Mouse (Mus musculus): ENCODE measurements around the gene Celsr2. TPM values are rescaled to one million over a fixed set of nuclear protein-coding genes. Genes with fewer than 3 reads are reported as not detected.
A peak's percentile ranks its signal among the peaks of the same experiment; 100 is the strongest.

Celsr2 gene
- polyA plus RNA-seq, 1 experiment from 2014 or later, result 0.18 TPM

- Histone ChIP-seq H3K36me3 (replicated peaks; ENCODE audit: insufficient read depth, low read length) (no peaks in the 10 kb centered on the region), H3K4me1 (ENCODE audit: insufficient read depth) (peaks cover 3% of the 10 kb centered on the region; the same call in 1 of the 2 replicates), H3K4me3 (ENCODE audit: low read depth, low read length) (no peak overlapping the region), H3K4me2 (ENCODE audit: low read depth, low read length) (0 out of 2 replicates have a peak overlapping the region, but pooled peaks have one; percentile 13), H3K9ac (replicated peaks) (no peak overlapping the region), H3K27ac (ENCODE audit: low read depth) (no peak overlapping the region), H3K9me3 (ENCODE audit: low read length) (no peaks in the 10 kb centered on the region), H3K27me3 (ENCODE audit: insufficient read depth, low read length) (no peaks in the 10 kb centered on the region)
- TF ChIP-seq CTCF (IDR thresholded peaks at IDR 0.05; ENCODE audit: low read depth) (no peak), EP300 (IDR thresholded peaks at IDR 0.05; ENCODE audit: low read depth) (no peak)
- WGBS (ENCODE audit: insufficient replicate concordance), result 66% methylated on average over 15 of the region's 15 CpGs
- no peak for DNase-seq
- ATAC-seq, result no peak
These were observed 22.6 kb downstream of the Celsr2 start for GRCm38 (mm10) chr3:108392793-108393192.

DNA sequence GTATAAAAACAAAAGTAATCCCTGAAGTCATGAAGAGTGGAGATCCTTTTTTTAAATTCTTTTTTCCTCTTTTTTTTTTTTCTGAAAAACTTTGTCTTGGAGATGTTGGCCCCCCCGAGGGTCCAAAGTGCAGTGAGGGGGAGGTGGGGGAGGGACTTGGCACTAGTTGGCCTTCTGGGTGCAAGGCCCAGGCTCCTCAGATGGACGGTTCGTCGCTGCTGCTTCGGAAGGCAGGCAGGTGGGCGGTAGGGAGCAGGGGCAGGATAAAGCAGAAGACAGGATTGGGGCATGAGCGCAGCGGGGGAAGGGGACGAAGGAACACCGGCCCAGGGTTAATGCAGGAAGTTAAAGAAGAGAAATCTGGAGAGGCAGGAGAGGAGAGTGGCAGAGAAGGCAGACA is 23.1 kb downstream of the Celsr2 start:
- no peaks in the 10 kb centered on the region for H3K36me3 ChIP-seq (replicated peaks; ENCODE audit: insufficient read depth, low read length)
- 39% methylated on average over 10 of the region's 10 CpGs for WGBS (ENCODE audit: insufficient replicate concordance)

GRCm38 (mm10) chr3:108389111-108389545 is 26.2 kb downstream of the Celsr2 start:
- no peaks in the 10 kb centered on the region for H3K27me3 ChIP-seq (ENCODE audit: insufficient read depth, low read length)
- peak; percentile 93 for ATAC-seq
- H3K4me2 ChIP-seq (ENCODE audit: low read depth, low read length), result peak overlapping the region; percentile 50; the same call in 1 of the 2 replicates
- 1% methylated on average over 5 of the region's 5 CpGs for WGBS (ENCODE audit: insufficient replicate concordance)
- no peaks in the 10 kb centered on the region for H3K36me3 ChIP-seq (replicated peaks; ENCODE audit: insufficient read depth, low read length)
- peak; percentile 96 for DNase-seq
- TF ChIP-seq EP300 (IDR thresholded peaks at IDR 0.05; ENCODE audit: low read depth) (no peak), CTCF (IDR thresholded peaks at IDR 0.05; ENCODE audit: low read depth) (peak; percentile 99)
- H3K27ac ChIP-seq (ENCODE audit: low read depth), result no peak overlapping the region
- H3K9me3 ChIP-seq (ENCODE audit: low read length), result no peaks in the 10 kb centered on the region
- peaks cover 13% of the 10 kb centered on the region for H3K4me1 ChIP-seq (ENCODE audit: insufficient read depth)
- H3K4me3 ChIP-seq (ENCODE audit: low read depth, low read length), result no peak overlapping the region
- H3K9ac ChIP-seq (replicated peaks), result no peak overlapping the region

More for the DNA sequence above, 23.1 kb downstream of the Celsr2 start:
- peak overlapping the region; percentile 13; the same call in 1 of the 2 replicates for H3K4me2 ChIP-seq (ENCODE audit: low read depth, low read length)
- H3K27ac ChIP-seq (ENCODE audit: low read depth), result no peak overlapping the region
- no peak overlapping the region for H3K4me3 ChIP-seq (ENCODE audit: low read depth, low read length)
- H3K4me1 ChIP-seq (ENCODE audit: insufficient read depth), result peaks cover 3% of the 10 kb centered on the region; the same call in 1 of the 2 replicates
- ATAC-seq, result no peak
- no peaks in the 10 kb centered on the region for H3K27me3 ChIP-seq (ENCODE audit: insufficient read depth, low read length)
- no peak overlapping the region for H3K9ac ChIP-seq (replicated peaks)
- no peaks in the 10 kb centered on the region for H3K9me3 ChIP-seq (ENCODE audit: low read length)
- DNase-seq, result no peak
- no peak for TF ChIP-seq EP300 (IDR thresholded peaks at IDR 0.05; ENCODE audit: low read depth)
- TF ChIP-seq CTCF (IDR thresholded peaks at IDR 0.05; ENCODE audit: low read depth), result no peak

DNA sequence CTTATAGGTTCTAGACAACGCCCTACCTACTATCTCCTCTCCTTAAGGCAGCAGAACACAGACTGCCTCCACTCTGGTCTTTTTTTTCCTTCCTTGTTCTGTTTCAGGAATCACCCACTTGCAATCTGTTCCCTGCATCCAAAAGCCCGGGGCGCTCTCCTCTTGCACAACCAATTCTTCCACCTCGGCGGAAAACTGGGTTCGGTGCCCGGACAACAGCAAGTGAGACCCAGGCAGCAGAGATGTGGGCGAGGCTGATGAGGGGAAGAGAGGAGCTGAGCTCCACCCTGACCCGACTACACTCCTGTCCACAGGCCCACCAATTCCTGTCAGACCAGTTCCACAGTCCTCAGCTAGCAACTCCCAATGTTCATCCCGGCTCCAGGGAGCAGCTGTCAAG is 29.2 kb downstream of the Celsr2 start:
- H3K4me1 ChIP-seq (ENCODE audit: insufficient read depth), result peaks cover 29% of the 10 kb centered on the region
- no peaks in the 10 kb centered on the region for H3K36me3 ChIP-seq (replicated peaks; ENCODE audit: insufficient read depth, low read length)
- no peak overlapping the region for H3K27ac ChIP-seq (ENCODE audit: low read depth)
- H3K9ac ChIP-seq (replicated peaks), result no peak overlapping the region
- no peaks in the 10 kb centered on the region for H3K27me3 ChIP-seq (ENCODE audit: insufficient read depth, low read length)
- WGBS (ENCODE audit: insufficient replicate concordance), result 85% methylated on average over 10 of the region's 10 CpGs
- TF ChIP-seq EP300 (IDR thresholded peaks at IDR 0.05; ENCODE audit: low read depth), result no peak
- no peak for TF ChIP-seq CTCF (IDR thresholded peaks at IDR 0.05; ENCODE audit: low read depth)
- no peak for ATAC-seq
- H3K4me2 ChIP-seq (ENCODE audit: low read depth, low read length), result no peak overlapping the region
- H3K9me3 ChIP-seq (ENCODE audit: low read length), result no peaks in the 10 kb centered on the region
- DNase-seq, result no peak
- H3K4me3 ChIP-seq (ENCODE audit: low read depth, low read length), result no peak overlapping the region

- H3K4me1 ChIP-seq (ENCODE audit: insufficient read depth), result peaks cover 29% of the 10 kb centered on the region
- H3K4me3 ChIP-seq (ENCODE audit: low read depth, low read length), result peak overlapping the region; percentile 65
- WGBS (ENCODE audit: insufficient replicate concordance), result 50% methylated on average over 2 of the region's 2 CpGs
- peak overlapping the region; percentile 73 for H3K4me2 ChIP-seq (ENCODE audit: low read depth, low read length)
- no peaks in the 10 kb centered on the region for H3K27me3 ChIP-seq (ENCODE audit: insufficient read depth, low read length)
- peak overlapping the region; percentile 54 for H3K9ac ChIP-seq (replicated peaks)
- TF ChIP-seq CTCF (IDR thresholded peaks at IDR 0.05; ENCODE audit: low read depth) (no peak), EP300 (IDR thresholded peaks at IDR 0.05; ENCODE audit: low read depth) (no peak)
- H3K27ac ChIP-seq (ENCODE audit: low read depth), result no peak overlapping the region
- ATAC-seq (no peak), DNase-seq (no peak)
- H3K9me3 ChIP-seq (ENCODE audit: low read length), result no peaks in the 10 kb centered on the region
- H3K36me3 ChIP-seq (replicated peaks; ENCODE audit: insufficient read depth, low read length), result no peaks in the 10 kb centered on the region
These were observed 30.9 kb downstream of the Celsr2 start for GRCm38 (mm10) chr3:108384425-108384824.

DNA sequence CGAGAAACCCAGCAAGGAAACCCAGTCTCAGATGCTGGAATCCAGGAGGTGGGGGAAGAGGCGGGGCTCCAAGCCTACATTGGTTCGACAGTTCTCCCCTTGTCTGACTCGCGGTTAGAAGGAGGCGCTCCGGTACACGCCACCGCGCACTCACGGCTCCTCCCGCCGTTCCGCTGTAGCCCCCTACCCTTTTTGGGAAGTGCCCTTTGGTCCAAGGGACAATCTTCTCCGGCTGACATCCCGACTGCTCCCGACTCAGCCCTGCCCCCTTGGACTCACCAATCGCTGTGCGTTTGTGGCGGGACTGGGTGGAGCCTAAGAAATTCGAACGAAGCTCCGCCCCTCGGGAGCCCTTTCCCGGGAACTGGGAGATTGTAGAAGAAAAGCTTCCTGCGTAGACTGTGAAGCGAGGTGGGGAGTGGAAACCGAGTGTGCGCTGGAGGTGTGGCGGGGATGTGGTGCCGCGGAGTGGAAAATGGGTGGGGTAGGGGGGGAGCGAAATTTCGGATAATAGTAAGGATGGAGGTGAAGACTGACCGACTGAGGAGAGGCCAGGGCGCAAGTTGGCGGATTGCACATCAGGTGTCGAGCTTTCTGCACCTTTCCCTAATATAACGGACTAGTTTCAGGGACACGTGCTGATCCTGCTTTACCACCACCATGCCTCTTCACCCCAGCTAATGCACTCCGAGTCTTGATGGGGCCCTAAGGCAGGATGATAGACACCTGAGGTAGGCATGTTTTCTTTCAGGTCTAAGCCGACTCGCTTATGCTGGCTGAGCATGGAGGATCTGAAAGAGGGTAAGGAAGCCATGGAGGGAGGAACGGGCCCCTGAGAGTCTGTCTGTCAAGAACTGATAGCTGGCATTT is 31.6 kb downstream of the Celsr2 start, which contains the start of gene Psrc1:
TSS of gene Psrc1 (plus strand) at position 355 of the 870 bp plus-strand sequence.
- TF ChIP-seq EP300 (IDR thresholded peaks at IDR 0.05; ENCODE audit: low read depth), result no peak
- no peak for TF ChIP-seq CTCF (IDR thresholded peaks at IDR 0.05; ENCODE audit: low read depth)
- H3K9ac ChIP-seq (replicated peaks), result peak within 1 kb of the TSS; percentile 54
- peak within 1 kb of the TSS; percentile 65 for H3K4me3 ChIP-seq (ENCODE audit: low read depth, low read length)
- peaks cover 28% of the 10 kb centered on the region for H3K4me1 ChIP-seq (ENCODE audit: insufficient read depth)
- 2% methylated on average over 44 of the region's 44 CpGs for WGBS (ENCODE audit: insufficient replicate concordance)
- no peaks in the 10 kb centered on the region for H3K27me3 ChIP-seq (ENCODE audit: insufficient read depth, low read length)
- H3K9me3 ChIP-seq (ENCODE audit: low read length), result no peaks in the 10 kb centered on the region
- ATAC-seq (peak; percentile 91), DNase-seq (peak; percentile 92)
- peak within 1 kb of the TSS; percentile 78 for H3K4me2 ChIP-seq (ENCODE audit: low read depth, low read length)
- no peak within 1 kb of the TSS for H3K27ac ChIP-seq (ENCODE audit: low read depth)
- H3K36me3 ChIP-seq (replicated peaks; ENCODE audit: insufficient read depth, low read length), result no peaks in the 10 kb centered on the region

All from liver, postnatal 0 days (tissue).